Mouse (Mus musculus) lung, embryonic 14.5 days (tissue): ENCODE measurements around the gene Bad. TPM values are rescaled to one million over a fixed set of nuclear protein-coding genes. Genes with fewer than 3 reads are reported as not detected.

ENCODE experiments used
- ATAC-seq: fragments of 200-750 bp; cut with Nextera tagmentation; 2 replicates; pipeline ENCODE4 v1.8.0; 2017; ENCODE audit warnings: mild to moderate bottlenecking, moderate TSS enrichment, moderate library complexity; ENCODE audit not compliant: insufficient read depth
- DNase-seq: peaks from one replicate; pipeline ENCODE4 v3.0.0-alpha.2; 2015
- H3K27ac ChIP-seq: fragments of 300-500 bp; sonication (generic); 2 replicates; pipeline ENCODE4 v1.5.1; 2014; ENCODE audit warnings: low read depth, mild to moderate bottlenecking, moderate library complexity
- H3K27me3 ChIP-seq: fragments of 300-500 bp; sonication (generic); 2 replicates; pipeline ENCODE4 v1.6.1; 2014; ENCODE audit warnings: low read length, control low read depth; ENCODE audit not compliant: insufficient read depth
- H3K36me3 ChIP-seq: fragments of 300-500 bp; sonication (generic); 2 replicates; pipeline ENCODE4 v1.6.1; 2014; ENCODE audit warnings: control low read depth; ENCODE audit not compliant: insufficient read depth
- H3K4me1 ChIP-seq: fragments of 300-500 bp; sonication (generic); 2 replicates; pipeline ENCODE4 v1.6.1; 2014; ENCODE audit warnings: antibody characterized with exemption, control low read depth; ENCODE audit not compliant: insufficient read depth
- H3K4me2 ChIP-seq: fragments of 300-500 bp; sonication (generic); 2 replicates; pipeline ENCODE4 v1.6.1; 2014; ENCODE audit warnings: mild to moderate bottlenecking
- H3K4me3 ChIP-seq: fragments of 300-500 bp; sonication (generic); 2 replicates; pipeline ENCODE4 v1.5.1; 2014; ENCODE audit warnings: low read depth, low read length
- H3K9ac ChIP-seq: fragments of 300-500 bp; sonication (generic); 2 replicates; pipeline ENCODE4 v1.6.1; 2014
- H3K9me3 ChIP-seq: fragments of 300-500 bp; sonication (generic); 2 replicates; pipeline ENCODE4 v1.6.1; 2016; ENCODE audit warnings: low read depth, low read length, control low read depth
- CTCF ChIP-seq: IDR thresholded peaks from 2 replicates; pipeline ENCODE4 v1.5.1; 2016; ENCODE audit warnings: antibody characterized with exemption, low read depth
- WGBS: fragments of 180-500 bp; shearing (Covaris S2); extraction: QIAGEN DNeasy Blood & Tissue Kit; methylation state at CpG from one replicate; pipeline ENCODE4 v1.1.7; 2014; 5-methylcytosine and 5-hydroxymethylcytosine counted together
- polyA plus RNA-seq: library from polyadenylated mRNA; unstranded; fragments of >200 nt; fragmentation: Nextera tagmentation; extraction: Ambion mirVana; gene quantifications from 2 replicates; pipeline ENCODE4 v1.2.1, GENCODE M21; 2014

The Bad gene
- polyA plus RNA-seq, 1 experiment from 2014 or later: 61.0 TPM

GRCm38 (mm10) chr19:6931002-6931401 is 10.7 kb upstream of the Bad start:
- Histone ChIP-seq H3K4me2 (no peak overlapping the region), H3K36me3 (no peaks in the 10 kb centered on the region), H3K9ac (no peak overlapping the region), H3K9me3 (no peaks in the 10 kb centered on the region), H3K27ac (no peak overlapping the region), H3K27me3 (peaks cover 90% of the 10 kb centered on the region), H3K4me3 (no peak overlapping the region), H3K4me1 (no peaks in the 10 kb centered on the region)
- TF ChIP-seq CTCF: no peak
- DNase-seq (no peak), ATAC-seq (no peak)
- 7% methylated on average over 2 of the region's 2 CpGs for WGBS

GRCm38 (mm10) chr19:6932018-6932417 is 9.6 kb upstream of the Bad start:
- Histone ChIP-seq H3K4me2 (no peak overlapping the region), H3K4me1 (no peaks in the 10 kb centered on the region), H3K27me3 (peaks cover 83% of the 10 kb centered on the region), H3K9me3 (no peaks in the 10 kb centered on the region), H3K36me3 (no peaks in the 10 kb centered on the region), H3K4me3 (no peak overlapping the region), H3K9ac (no peak overlapping the region), H3K27ac (no peak overlapping the region)
- no peak for TF ChIP-seq CTCF
- DNase-seq (no peak), ATAC-seq (no peak)
- WGBS: 42% methylated on average over 1 of the region's 1 CpGs

- peaks cover 73% of the 10 kb centered on the region for H3K27me3 ChIP-seq
- no peak for ATAC-seq
- 26% methylated on average over 4 of the region's 4 CpGs for WGBS
- H3K4me3 ChIP-seq: peak overlapping the region; percentile 41; the same call in 1 of the 2 replicates
- H3K9me3 ChIP-seq: no peaks in the 10 kb centered on the region
- no peak for DNase-seq
- H3K4me2 ChIP-seq: 0 out of 2 replicates have a peak overlapping the region, but pooled peaks have one; percentile 74
- H3K36me3 ChIP-seq: no peaks in the 10 kb centered on the region
- H3K9ac ChIP-seq: no peak overlapping the region
- no peak for TF ChIP-seq CTCF
- no peaks in the 10 kb centered on the region for H3K4me1 ChIP-seq
- H3K27ac ChIP-seq: no peak overlapping the region
Observed at GRCm38 (mm10) chr19:6933102-6933435, 8.6 kb upstream of the Bad start.

GRCm38 (mm10) chr19:6933436-6934194 is 8.0 kb upstream of the Bad start:
- Histone ChIP-seq H3K36me3 (no peaks in the 10 kb centered on the region), H3K4me2 (peak overlapping the region; percentile 74), H3K9ac (peak overlapping the region; percentile 46), H3K9me3 (no peaks in the 10 kb centered on the region), H3K27ac (no peak overlapping the region), H3K4me1 (no peaks in the 10 kb centered on the region), H3K27me3 (peaks cover 67% of the 10 kb centered on the region), H3K4me3 (peak overlapping the region; percentile 41)
- DNase-seq: peak; percentile 46
- no peak for TF ChIP-seq CTCF
- peak; percentile 47; the same call in 1 of the 2 replicates for ATAC-seq
- WGBS: 4% methylated on average over 58 of the region's 58 CpGs

GRCm38 (mm10) chr19:6934195-6934977 is 7.3 kb upstream of the Bad start, which contains the start of gene Kcnk4:
Gene Kcnk4, minus strand, starts transcription at chr19:6934515.
- DNase-seq (no peak), ATAC-seq (no peak)
- Histone ChIP-seq H3K4me1 (no peaks in the 10 kb centered on the region), H3K4me2 (peak within 1 kb of the TSS; percentile 74), H3K27me3 (peaks cover 64% of the 10 kb centered on the region), H3K4me3 (peak within 1 kb of the TSS; percentile 41), H3K9ac (peak within 1 kb of the TSS; percentile 46), H3K27ac (no peak within 1 kb of the TSS), H3K9me3 (no peaks in the 10 kb centered on the region), H3K36me3 (no peaks in the 10 kb centered on the region)
- TF ChIP-seq CTCF: no peak
- WGBS: 10% methylated on average over 23 of the region's 23 CpGs

GRCm38 (mm10) chr19:6936299-6936698 is 5.4 kb upstream of the Bad start:
- H3K4me1 ChIP-seq: peaks cover 6% of the 10 kb centered on the region; the same call in 1 of the 2 replicates
- no peaks in the 10 kb centered on the region for H3K9me3 ChIP-seq
- 24% methylated on average over 3 of the region's 3 CpGs for WGBS
- no peak for ATAC-seq
- no peaks in the 10 kb centered on the region for H3K36me3 ChIP-seq
- no peak for DNase-seq
- peak; percentile 44 for TF ChIP-seq CTCF
- no peak overlapping the region for H3K4me2 ChIP-seq
- no peak overlapping the region for H3K4me3 ChIP-seq
- no peak overlapping the region for H3K27ac ChIP-seq
- H3K27me3 ChIP-seq: peaks cover 50% of the 10 kb centered on the region
- no peak overlapping the region for H3K9ac ChIP-seq
